Mouse (Mus musculus) erythroblast, embryonic 14.5 days (primary cell): Measurements from ENCODE around the gene Ubn1.

Experiments used
- GATA1 ChIP-seq: IDR thresholded peaks from 2 replicates; pipeline ENCODE4 v1.6.1; 2012; ENCODE audit warnings: low read length, inconsistent platforms, mixed read lengths
- TAL1 ChIP-seq: IDR thresholded peaks from 3 replicates; pipeline ENCODE4 v1.6.1; 2012; ENCODE audit warnings: low read length, inconsistent platforms, mixed read lengths

- no peak for TF ChIP-seq TAL1
- no peak for TF ChIP-seq GATA1
These were observed 39.2 kb downstream of the Ubn1 start for GRCm38 (mm10) chr16:5089021-5089420.
